Mouse (Mus musculus) G1E (cell line): ENCODE measurements at regions not wholly inside any gene's neighbourhood (a gene's known extent, or its start where the extent isn't known, plus 50 kb on each side); places are given as distances from the start of the nearest gene placed in this dataset.

ENCODE experiments used
- CTCF ChIP-seq: IDR thresholded peaks from 2 replicates; pipeline ENCODE4 v1.5.1; 2012; ENCODE audit warnings: low read depth, low read length, inconsistent platforms, mixed read lengths
- GATA1 ChIP-seq: IDR thresholded peaks from 2 replicates; pipeline ENCODE4 v1.6.1; 2012; ENCODE audit warnings: borderline replicate concordance, low read length, inconsistent platforms, mixed read lengths
- TAL1 ChIP-seq: conservative IDR thresholded peaks from 2 replicates; pipeline ENCODE4 v1.6.1; 2012; ENCODE audit warnings: low read depth, low read length, inconsistent platforms, mixed read lengths

- TF ChIP-seq CTCF (no peak), GATA1 (no peak), TAL1 (no peak)
Observed at GRCm38 (mm10) chr7:135804730-135805129, 88.6 kb upstream of the Mki67 start.
